Mouse (Mus musculus): ENCODE measurements at regions not wholly inside any gene's neighbourhood (a gene's known extent, or its start where the extent isn't known, plus 50 kb on each side); places are given as distances from the start of the nearest gene placed in this dataset.

DNA sequence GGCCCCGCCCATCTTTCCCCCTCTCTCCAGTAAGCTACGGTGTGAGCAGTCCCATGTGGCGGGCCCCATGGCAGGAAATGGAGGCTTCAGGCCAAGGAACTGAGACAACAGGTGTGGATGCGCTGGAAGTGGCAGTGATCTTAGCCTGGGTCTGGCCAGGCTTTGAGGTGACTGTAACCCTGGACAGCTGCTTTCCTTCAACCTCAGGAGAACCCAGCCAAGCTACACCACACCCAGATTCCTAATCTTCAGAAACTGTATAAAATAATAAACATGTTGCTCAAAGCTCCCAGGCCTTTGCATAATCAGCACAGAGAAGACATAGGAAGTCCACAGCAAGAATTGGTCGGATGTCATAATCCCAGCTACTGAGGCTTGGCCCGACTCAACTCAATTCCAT, 56.8 kb upstream of the Egln3 start:
- TF ChIP-seq CHD2 (IDR thresholded peaks at IDR 0.05; ENCODE audit: low read depth, low read length) = no peak
- TF ChIP-seq HCFC1 (IDR thresholded peaks at IDR 0.05; ENCODE audit: borderline replicate concordance, insufficient read depth, low read length) = no peak
- TF ChIP-seq ZC3H11A (IDR thresholded peaks at IDR 0.05; ENCODE audit: borderline replicate concordance, low read depth, low read length) = no peak
- no peak for TF ChIP-seq MAFK (IDR thresholded peaks at IDR 0.05; ENCODE audit: insufficient read depth, low read depth, low read length)
- TF ChIP-seq ZNF384 (IDR thresholded peaks at IDR 0.05; ENCODE audit: low read depth, low read length) = no peak
